Mouse (Mus musculus) natural killer cell, adult 2 months (primary cell): ENCODE measurements around the gene Shtn1.

Experiments
- DNase-seq, 2 experiments: peaks; one replicate each; pipeline ENCODE4 v3.0.0; 2022; ENCODE audit warnings: low spot score in 2 of 2

Gene Shtn1

GRCm38 (mm10) chr19:59052783-59053490 lies 23.0 kb downstream of the Shtn1 start:
- DNase-seq = no peak

GRCm38 (mm10) chr19:59052053-59052452 lies 23.8 kb downstream of the Shtn1 start:
- DNase-seq = no peak

GRCm38 (mm10) chr19:59051622-59052021 lies 24.3 kb downstream of the Shtn1 start:
- DNase-seq = no peak

GRCm38 (mm10) chr19:59048852-59049251 lies 27.0 kb downstream of the Shtn1 start:
- no peak for DNase-seq

- no peak for DNase-seq
Measured at GRCm38 (mm10) chr19:59047511-59047910, 28.4 kb downstream of the Shtn1 start.

GRCm38 (mm10) chr19:59041086-59041485 lies 34.8 kb downstream of the Shtn1 start:
- no peak for DNase-seq

- no peak for DNase-seq
Measured at GRCm38 (mm10) chr19:59038793-59039192, 37.1 kb downstream of the Shtn1 start.

GRCm38 (mm10) chr19:59036811-59037210 lies 39.1 kb downstream of the Shtn1 start:
- no peak for DNase-seq

GRCm38 (mm10) chr19:59033241-59033640 lies 42.7 kb downstream of the Shtn1 start:
- DNase-seq = no peak

GRCm38 (mm10) chr19:59030221-59030620 lies 45.7 kb downstream of the Shtn1 start:
- no peak for DNase-seq

- no peak for DNase-seq
Measured at GRCm38 (mm10) chr19:59029011-59029410, 46.9 kb downstream of the Shtn1 start.

GRCm38 (mm10) chr19:59028130-59028529 lies 47.8 kb downstream of the Shtn1 start:
- no peak for DNase-seq

- no peak for DNase-seq
Measured at GRCm38 (mm10) chr19:59023876-59024275, 52.0 kb downstream of the Shtn1 start.

- DNase-seq = no peak
Measured at GRCm38 (mm10) chr19:59021644-59022043, 54.3 kb downstream of the Shtn1 start.

- no peak for DNase-seq
Measured at GRCm38 (mm10) chr19:59010802-59011201, 65.1 kb downstream of the Shtn1 start.

GRCm38 (mm10) chr19:59006577-59007340 lies 69.1 kb downstream of the Shtn1 start:
- DNase-seq = no peak

- DNase-seq = no peak
Measured at GRCm38 (mm10) chr19:59002827-59003226, 73.1 kb downstream of the Shtn1 start.

GRCm38 (mm10) chr19:58981571-58981970 lies 94.3 kb downstream of the Shtn1 start:
- DNase-seq = no peak

- DNase-seq = no peak
Measured at GRCm38 (mm10) chr19:58980056-58980440, 95.9 kb downstream of the Shtn1 start.

GRCm38 (mm10) chr19:58979436-58980055 lies 96.4 kb downstream of the Shtn1 start:
- DNase-seq = no peak

- no peak for DNase-seq
Measured at GRCm38 (mm10) chr19:58978401-58979171, 97.3 kb downstream of the Shtn1 start.
